Mouse (Mus musculus) ovary, adult 10 weeks (tissue): ENCODE data around the gene Tlr4. TPM values are rescaled to one million over a fixed set of nuclear protein-coding genes. Genes with fewer than 3 reads are reported as not detected.

ENCODE experiments used
- polyA plus RNA-seq: library from polyadenylated mRNA; stranded (reverse); fragments of 350-450 nt; fragmentation: Illumina TruSeq; extraction: RNeasy Lipid Tissue Mini Kit (QIAGEN cat#74804); gene quantifications from one replicate; pipeline ENCODE4 v1.2.3, GENCODE M21; 2014

Tlr4 gene
- 45.4 TPM for polyA plus RNA-seq

GRCm38 (mm10) chr4:66827463-66828162 lies at the start of gene Tlr4:
Gene Tlr4, plus strand, starts transcription at chr4:66827584.

